Mouse (Mus musculus) embryo, embryonic 9.5 days (tissue): Measurements from ENCODE around the gene Gpr161.
A peak's percentile ranks its signal among the peaks of the same experiment; 100 is the strongest.
"Not testable (repeated sequence)": the region's sequence is repeated elsewhere in the genome, so short reads cannot be mapped to it uniquely, and the experiment has no call there.

Source experiments
- DNase-seq: peaks from one replicate; pipeline ENCODE4 v3.0.0-alpha.2; 2017; ENCODE audit errors: extremely low spot score

Gpr161 gene

GRCm38 (mm10) chr1:165316361-165316760 lies 20.8 kb downstream of the Gpr161 start:
- no peak for DNase-seq

DNA sequence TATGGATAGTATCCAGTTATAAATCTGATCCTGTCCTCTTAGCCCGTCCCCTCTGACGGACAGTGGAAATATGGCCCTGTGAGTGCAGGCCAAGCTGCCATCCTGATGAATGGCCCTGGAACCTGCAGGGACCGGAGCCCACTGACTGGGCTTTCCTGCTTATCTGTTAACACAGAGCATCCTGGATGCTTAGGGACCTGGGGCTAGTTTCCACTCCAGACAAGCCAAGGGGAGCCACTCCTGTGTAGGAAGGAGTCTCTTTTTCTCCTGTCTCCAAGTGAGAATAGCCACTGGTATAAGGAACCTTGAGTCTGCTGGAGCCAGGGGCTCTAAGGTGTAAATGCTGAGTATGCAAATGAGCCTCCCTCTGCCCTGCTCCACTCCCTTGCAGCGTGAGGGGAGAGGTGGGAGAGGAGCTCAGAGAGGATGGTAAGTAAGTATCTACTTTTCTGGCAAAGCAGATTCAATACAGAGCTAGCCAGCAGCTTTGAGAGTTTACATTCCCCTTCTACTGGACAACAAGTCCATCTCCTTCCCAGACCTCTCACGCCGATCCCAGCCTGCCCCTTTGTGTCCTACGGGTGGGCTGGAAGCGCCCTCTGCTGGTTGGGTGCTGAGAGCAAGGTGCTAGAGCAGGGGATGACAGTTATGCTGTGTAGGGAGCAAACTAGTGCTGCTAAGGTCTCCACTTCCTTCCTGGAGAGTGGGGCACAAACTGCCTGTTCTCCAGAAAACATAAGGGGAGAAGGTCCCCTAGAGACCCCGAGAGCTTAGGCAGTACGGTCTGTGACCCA lies 24.7 kb downstream of the Gpr161 start:
- peak; percentile 69 for DNase-seq

DNA sequence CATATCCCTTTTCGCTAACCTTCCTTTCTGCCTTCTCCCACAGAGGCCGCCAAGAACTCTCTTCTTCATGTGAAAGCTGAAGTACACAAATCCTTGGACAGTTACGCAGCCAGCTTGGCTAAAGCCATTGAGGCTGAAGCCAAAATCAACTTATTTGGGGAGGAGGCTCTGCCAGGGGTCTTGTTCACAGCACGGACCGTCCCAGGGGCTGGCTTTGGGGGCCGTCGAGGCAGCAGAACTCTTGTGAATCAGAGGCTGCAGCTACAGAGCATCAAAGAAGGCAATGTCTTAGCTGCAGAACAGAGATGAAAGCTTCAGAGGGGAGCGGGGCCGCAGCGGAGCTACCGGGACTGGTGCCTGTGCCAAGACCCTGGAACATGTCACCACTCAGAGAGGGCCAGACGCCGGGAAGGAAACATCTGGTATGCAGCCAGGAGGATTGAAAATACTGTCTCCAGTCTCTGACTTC lies 25.8 kb downstream of the Gpr161 start:
- no peak for DNase-seq

DNA sequence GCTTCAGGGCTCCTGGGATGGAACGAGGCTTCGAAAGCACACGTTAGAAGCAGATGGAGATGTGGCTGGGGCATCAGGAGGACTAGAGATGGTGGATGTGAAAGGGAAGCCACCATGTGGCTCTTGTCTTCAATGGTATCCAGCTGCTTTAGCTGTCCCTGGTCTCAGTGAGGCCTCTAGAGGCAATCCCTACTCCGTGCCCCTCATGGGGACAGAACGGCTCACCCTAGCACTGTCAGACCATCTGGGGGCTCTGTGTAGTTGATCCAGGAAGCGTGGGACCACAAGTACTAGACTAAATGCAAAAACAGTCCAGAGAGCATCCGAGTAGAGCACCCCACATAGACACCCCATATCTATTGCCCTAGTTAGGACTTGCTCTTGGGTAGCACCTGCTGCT lies 26.3 kb downstream of the Gpr161 start:
- DNase-seq = no peak

GRCm38 (mm10) chr1:165322934-165323333 lies 27.3 kb downstream of the Gpr161 start:
- DNase-seq = no peak

GRCm38 (mm10) chr1:165327370-165327769 lies 31.8 kb downstream of the Gpr161 start:
- DNase-seq = no peak

- DNase-seq = no peak
These were observed 32.2 kb downstream of the Gpr161 start for GRCm38 (mm10) chr1:165327831-165328230.

GRCm38 (mm10) chr1:165328384-165329289 lies 33.0 kb downstream of the Gpr161 start:
- not testable (repeated sequence) for DNase-seq

- no peak for DNase-seq
These were observed 35.3 kb downstream of the Gpr161 start for GRCm38 (mm10) chr1:165330859-165331258.

GRCm38 (mm10) chr1:165332797-165333196 lies 37.2 kb downstream of the Gpr161 start:
- DNase-seq = no peak

GRCm38 (mm10) chr1:165342126-165342525 lies 46.5 kb downstream of the Gpr161 start:
- no peak for DNase-seq

DNA sequence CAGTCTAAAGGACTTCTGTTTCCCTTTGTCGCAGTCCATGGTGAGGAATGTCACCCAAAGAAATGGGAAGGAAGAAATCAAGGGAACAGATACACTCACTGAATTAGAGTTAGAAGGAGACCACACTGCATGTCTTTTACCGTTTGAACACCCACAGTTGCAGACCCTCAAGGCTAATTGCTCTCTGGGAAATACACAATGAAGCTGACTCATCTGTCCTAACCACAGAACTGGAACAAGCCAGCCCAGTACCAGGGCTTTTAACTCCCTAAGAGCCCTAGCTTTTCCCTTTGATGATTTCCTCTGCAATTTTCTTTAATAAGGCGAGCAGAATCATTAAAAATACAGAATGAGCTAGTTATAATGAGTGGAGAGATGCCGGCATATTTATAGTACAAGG lies 48.9 kb downstream of the Gpr161 start:
- DNase-seq = no peak

DNA sequence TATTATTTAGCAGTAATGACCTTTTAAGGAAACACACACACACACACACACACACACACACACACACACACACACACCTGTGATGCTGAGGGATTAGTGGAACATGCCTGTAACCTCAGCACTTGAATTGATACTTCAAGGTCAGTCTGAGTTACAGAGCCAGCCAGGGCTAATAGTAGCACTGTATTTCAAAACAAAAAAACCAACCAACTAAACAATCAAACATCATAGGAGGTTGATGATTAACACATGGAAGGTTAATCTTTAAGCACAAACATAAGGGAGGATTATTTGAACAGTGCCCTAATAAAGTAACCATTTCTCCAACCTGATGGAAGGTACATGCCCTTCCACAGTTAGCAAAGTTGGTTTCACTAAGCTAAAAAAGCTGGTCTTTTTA lies 53.0 kb downstream of the Gpr161 start:
- no peak for DNase-seq

DNA sequence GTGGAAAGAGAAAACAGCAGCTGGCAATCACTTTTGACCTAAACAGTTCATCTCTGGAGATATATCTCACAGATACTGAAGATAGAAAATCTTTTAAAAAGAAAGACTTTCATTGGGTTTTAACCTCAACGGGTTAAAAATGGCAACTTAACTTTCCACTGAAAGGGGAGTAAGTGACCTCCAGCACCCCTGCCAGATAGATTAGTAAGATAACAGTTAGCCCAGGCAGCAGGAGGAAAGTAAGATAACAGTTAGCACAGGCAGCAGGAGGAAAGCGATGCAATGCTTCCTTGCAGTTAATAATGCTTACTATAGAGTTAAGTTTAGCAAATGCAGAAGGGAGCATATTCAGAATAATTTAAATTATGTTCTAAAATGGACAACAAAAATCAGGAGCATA lies 60.8 kb downstream of the Gpr161 start:
- DNase-seq = no peak

- DNase-seq = no peak
These were observed 67.7 kb downstream of the Gpr161 start for GRCm38 (mm10) chr1:165363271-165363670.

DNA sequence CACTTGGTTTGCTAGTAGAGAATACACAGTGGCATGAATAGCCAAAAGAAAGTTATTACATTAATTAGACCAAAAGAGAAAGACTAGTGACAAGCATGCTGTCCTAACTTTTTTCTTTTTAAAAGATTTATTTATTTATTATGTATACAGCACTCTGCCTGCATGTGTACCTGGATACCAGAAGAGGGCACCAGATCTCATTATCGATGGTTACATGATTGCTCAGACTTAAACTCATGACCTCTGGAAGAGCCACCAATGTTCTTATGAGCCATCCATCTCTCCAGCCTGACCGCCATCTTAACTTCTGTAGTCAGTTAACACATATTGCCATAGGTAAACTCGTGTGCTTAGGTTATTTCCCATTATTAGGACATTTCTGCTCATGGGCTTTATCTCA lies 69.5 kb downstream of the Gpr161 start:
- DNase-seq = no peak

DNA sequence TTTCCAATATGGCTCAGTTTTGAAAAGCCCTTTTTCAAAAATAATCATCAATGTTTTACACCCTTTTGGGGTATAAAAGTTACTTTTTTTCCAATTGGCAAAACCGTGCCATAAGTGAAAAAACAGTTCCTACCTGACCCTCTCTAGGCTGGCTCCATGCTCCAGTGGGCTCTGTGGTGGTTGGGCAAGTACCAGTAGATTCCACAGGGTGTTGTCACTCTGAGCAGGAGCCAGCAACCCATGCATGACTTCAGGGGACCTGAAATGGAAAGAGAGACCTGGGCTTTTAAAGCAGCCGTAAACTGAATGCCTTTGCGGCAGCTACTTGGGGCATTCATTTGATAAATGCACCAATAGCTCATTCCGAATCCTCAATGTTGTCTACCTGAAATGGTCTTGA lies 75.4 kb downstream of the Gpr161 start:
- DNase-seq = no peak

DNA sequence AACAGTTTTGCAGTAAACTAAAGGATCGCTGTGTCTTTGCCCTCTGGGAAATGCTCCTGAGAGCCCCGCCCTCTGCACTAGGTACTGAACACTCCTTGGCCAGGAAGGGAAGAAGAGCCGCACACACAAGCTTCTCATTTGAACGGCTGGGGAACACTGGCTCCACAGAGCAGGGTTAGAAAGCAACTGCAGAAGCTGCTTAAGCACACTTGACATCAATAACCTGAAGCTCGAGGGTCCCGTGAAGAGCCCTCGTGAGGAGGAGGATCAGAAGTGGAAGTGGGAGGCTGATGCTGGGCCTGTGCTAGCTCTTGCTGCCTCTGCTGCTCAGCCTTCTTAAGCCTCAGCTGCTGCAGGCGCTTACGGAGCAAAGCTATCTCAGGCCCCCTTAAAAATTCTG lies 78.2 kb downstream of the Gpr161 start:
- no peak for DNase-seq
